Mouse (Mus musculus): Measurements from ENCODE around the gene Actn4. TPM values are rescaled to one million over a fixed set of nuclear protein-coding genes. Genes with fewer than 3 reads are reported as not detected.
A peak's percentile ranks its signal among the peaks of the same experiment; 100 is the strongest.

The Actn4 gene
- polyA plus RNA-seq, 1 experiment from 2014 or later, result 101 TPM

- Histone ChIP-seq H3K4me1 (ENCODE audit: control insufficient read depth, insufficient read depth, low read length) (peaks cover 29% of the 10 kb centered on the region), H3K4me3 (ENCODE audit: low read depth, low read length) (no peak overlapping the region), H3K27ac (ENCODE audit: low read depth, low read length) (no peak overlapping the region), H3K9me3 (replicated peaks; ENCODE audit: control insufficient read depth, low read length) (no peaks in the 10 kb centered on the region), H3K9ac (ENCODE audit: low read length) (no peak overlapping the region), H3K36me3 (ENCODE audit: control insufficient read depth, insufficient read depth, low read length) (no peaks in the 10 kb centered on the region), H3K4me2 (ENCODE audit: low read length) (no peak overlapping the region), H3K27me3 (replicated peaks; ENCODE audit: control insufficient read depth, insufficient read depth, low read length) (no peaks in the 10 kb centered on the region)
- 48% methylated on average over 9 of the region's 9 CpGs for WGBS
- ATAC-seq (no peak), DNase-seq (ENCODE audit: low spot score) (no peak)
Observed at GRCm38 (mm10) chr7:28925317-28925716, 36.8 kb downstream of the Actn4 start.

GRCm38 (mm10) chr7:28924802-28925201 lies 37.3 kb downstream of the Actn4 start:
- no peak for ATAC-seq
- no peaks in the 10 kb centered on the region for H3K27me3 ChIP-seq (replicated peaks; ENCODE audit: control insufficient read depth, insufficient read depth, low read length)
- H3K4me1 ChIP-seq (ENCODE audit: control insufficient read depth, insufficient read depth, low read length), result peaks cover 34% of the 10 kb centered on the region
- H3K4me3 ChIP-seq (ENCODE audit: low read depth, low read length), result no peak overlapping the region
- DNase-seq (ENCODE audit: low spot score), result no peak
- H3K9ac ChIP-seq (ENCODE audit: low read length), result peak overlapping the region; percentile 6; the same call in 1 of the 2 replicates
- no peaks in the 10 kb centered on the region for H3K36me3 ChIP-seq (ENCODE audit: control insufficient read depth, insufficient read depth, low read length)
- H3K4me2 ChIP-seq (ENCODE audit: low read length), result no peak overlapping the region
- peak overlapping the region; percentile 15; the same call in 1 of the 2 replicates for H3K27ac ChIP-seq (ENCODE audit: low read depth, low read length)
- H3K9me3 ChIP-seq (replicated peaks; ENCODE audit: control insufficient read depth, low read length), result no peaks in the 10 kb centered on the region
- 83% methylated on average over 3 of the region's 3 CpGs for whole genome bisulfite sequencing

GRCm38 (mm10) chr7:28923865-28924291 lies 38.3 kb downstream of the Actn4 start:
- H3K9me3 ChIP-seq (replicated peaks; ENCODE audit: control insufficient read depth, low read length), result no peaks in the 10 kb centered on the region
- no peaks in the 10 kb centered on the region for H3K27me3 ChIP-seq (replicated peaks; ENCODE audit: control insufficient read depth, insufficient read depth, low read length)
- no peak overlapping the region for H3K4me2 ChIP-seq (ENCODE audit: low read length)
- ATAC-seq (peak; percentile 22; the same call in 1 of the 2 replicates), DNase-seq (ENCODE audit: low spot score) (peak; percentile 52)
- peak overlapping the region; percentile 13; the same call in 1 of the 2 replicates for H3K9ac ChIP-seq (ENCODE audit: low read length)
- WGBS, result 4% methylated on average over 4 of the region's 4 CpGs
- no peak overlapping the region for H3K27ac ChIP-seq (ENCODE audit: low read depth, low read length)
- 0 out of 2 replicates have a peak, but pooled peaks cover 2% of the 10 kb centered on the region for H3K36me3 ChIP-seq (ENCODE audit: control insufficient read depth, insufficient read depth, low read length)
- no peak overlapping the region for H3K4me3 ChIP-seq (ENCODE audit: low read depth, low read length)
- peaks cover 43% of the 10 kb centered on the region for H3K4me1 ChIP-seq (ENCODE audit: control insufficient read depth, insufficient read depth, low read length)

GRCm38 (mm10) chr7:28922606-28923005 lies 39.5 kb downstream of the Actn4 start:
- ATAC-seq, result no peak
- Histone ChIP-seq H3K4me2 (ENCODE audit: low read length) (no peak overlapping the region), H3K4me1 (ENCODE audit: control insufficient read depth, insufficient read depth, low read length) (peaks cover 51% of the 10 kb centered on the region), H3K27ac (ENCODE audit: low read depth, low read length) (no peak overlapping the region; the same call in 1 of the 2 replicates), H3K9ac (ENCODE audit: low read length) (no peak overlapping the region), H3K9me3 (replicated peaks; ENCODE audit: control insufficient read depth, low read length) (no peaks in the 10 kb centered on the region), H3K4me3 (ENCODE audit: low read depth, low read length) (no peak overlapping the region), H3K36me3 (ENCODE audit: control insufficient read depth, insufficient read depth, low read length) (peaks cover 14% of the 10 kb centered on the region; the same call in 1 of the 2 replicates), H3K27me3 (replicated peaks; ENCODE audit: control insufficient read depth, insufficient read depth, low read length) (no peaks in the 10 kb centered on the region)
- WGBS, result 71% methylated on average over 4 of the region's 4 CpGs
- no peak for DNase-seq (ENCODE audit: low spot score)

GRCm38 (mm10) chr7:28921722-28922465 lies 40.2 kb downstream of the Actn4 start:
- H3K27me3 ChIP-seq (replicated peaks; ENCODE audit: control insufficient read depth, insufficient read depth, low read length), result no peaks in the 10 kb centered on the region
- peaks cover 51% of the 10 kb centered on the region for H3K4me1 ChIP-seq (ENCODE audit: control insufficient read depth, insufficient read depth, low read length)
- H3K27ac ChIP-seq (ENCODE audit: low read depth, low read length), result no peak overlapping the region
- DNase-seq (ENCODE audit: low spot score) (no peak), ATAC-seq (no peak)
- H3K4me2 ChIP-seq (ENCODE audit: low read length), result no peak overlapping the region
- H3K4me3 ChIP-seq (ENCODE audit: low read depth, low read length), result no peak overlapping the region
- WGBS, result 85% methylated on average over 8 of the region's 8 CpGs
- peaks cover 21% of the 10 kb centered on the region; the same call in 1 of the 2 replicates for H3K36me3 ChIP-seq (ENCODE audit: control insufficient read depth, insufficient read depth, low read length)
- no peaks in the 10 kb centered on the region for H3K9me3 ChIP-seq (replicated peaks; ENCODE audit: control insufficient read depth, low read length)
- no peak overlapping the region for H3K9ac ChIP-seq (ENCODE audit: low read length)

- peaks cover 49% of the 10 kb centered on the region for H3K4me1 ChIP-seq (ENCODE audit: control insufficient read depth, insufficient read depth, low read length)
- no peak overlapping the region for H3K9ac ChIP-seq (ENCODE audit: low read length)
- DNase-seq (ENCODE audit: low spot score) (no peak), ATAC-seq (no peak)
- H3K27ac ChIP-seq (ENCODE audit: low read depth, low read length), result no peak overlapping the region
- WGBS, result 94% methylated on average over 3 of the region's 3 CpGs
- no peaks in the 10 kb centered on the region for H3K27me3 ChIP-seq (replicated peaks; ENCODE audit: control insufficient read depth, insufficient read depth, low read length)
- no peak overlapping the region for H3K4me2 ChIP-seq (ENCODE audit: low read length)
- H3K36me3 ChIP-seq (ENCODE audit: control insufficient read depth, insufficient read depth, low read length), result peaks cover 28% of the 10 kb centered on the region
- no peaks in the 10 kb centered on the region for H3K9me3 ChIP-seq (replicated peaks; ENCODE audit: control insufficient read depth, low read length)
- H3K4me3 ChIP-seq (ENCODE audit: low read depth, low read length), result no peak overlapping the region
Observed at GRCm38 (mm10) chr7:28921178-28921577, 41.0 kb downstream of the Actn4 start.

GRCm38 (mm10) chr7:28919815-28920214 lies 42.3 kb downstream of the Actn4 start:
- H3K27ac ChIP-seq (ENCODE audit: low read depth, low read length), result peak overlapping the region; percentile 48; the same call in 1 of the 2 replicates
- peaks cover 42% of the 10 kb centered on the region for H3K4me1 ChIP-seq (ENCODE audit: control insufficient read depth, insufficient read depth, low read length)
- 4% methylated on average over 6 of the region's 6 CpGs for WGBS
- no peak overlapping the region for H3K4me3 ChIP-seq (ENCODE audit: low read depth, low read length)
- H3K9me3 ChIP-seq (replicated peaks; ENCODE audit: control insufficient read depth, low read length), result no peaks in the 10 kb centered on the region
- DNase-seq (ENCODE audit: low spot score) (peak; percentile 95), ATAC-seq (peak; percentile 86)
- H3K4me2 ChIP-seq (ENCODE audit: low read length), result 0 out of 2 replicates have a peak overlapping the region, but pooled peaks have one; percentile 2
- H3K9ac ChIP-seq (ENCODE audit: low read length), result 0 out of 2 replicates have a peak overlapping the region, but pooled peaks have one; percentile 17
- no peaks in the 10 kb centered on the region for H3K27me3 ChIP-seq (replicated peaks; ENCODE audit: control insufficient read depth, insufficient read depth, low read length)
- H3K36me3 ChIP-seq (ENCODE audit: control insufficient read depth, insufficient read depth, low read length), result peaks cover 42% of the 10 kb centered on the region

- H3K4me3 ChIP-seq (ENCODE audit: low read depth, low read length), result no peak overlapping the region
- 89% methylated on average over 8 of the region's 8 CpGs for WGBS
- ATAC-seq, result no peak
- no peak overlapping the region for H3K27ac ChIP-seq (ENCODE audit: low read depth, low read length)
- no peak overlapping the region for H3K9ac ChIP-seq (ENCODE audit: low read length)
- peaks cover 55% of the 10 kb centered on the region for H3K36me3 ChIP-seq (ENCODE audit: control insufficient read depth, insufficient read depth, low read length)
- H3K9me3 ChIP-seq (replicated peaks; ENCODE audit: control insufficient read depth, low read length), result no peaks in the 10 kb centered on the region
- no peak overlapping the region for H3K4me2 ChIP-seq (ENCODE audit: low read length)
- H3K27me3 ChIP-seq (replicated peaks; ENCODE audit: control insufficient read depth, insufficient read depth, low read length), result no peaks in the 10 kb centered on the region
- no peak for DNase-seq (ENCODE audit: low spot score)
- H3K4me1 ChIP-seq (ENCODE audit: control insufficient read depth, insufficient read depth, low read length), result peaks cover 29% of the 10 kb centered on the region
Observed at GRCm38 (mm10) chr7:28918540-28918939, 43.6 kb downstream of the Actn4 start.
